Mouse (Mus musculus) brown adipose tissue, adult 24 weeks (tissue): ENCODE results near the gene Plxnb2. TPM values are rescaled to one million over a fixed set of nuclear protein-coding genes. Genes with fewer than 3 reads are reported as not detected.
A peak's percentile ranks its signal among the peaks of the same experiment; 100 is the strongest.

Source experiments
- H3K27ac ChIP-seq: fragments of 200-500 bp; replicated peaks from 2 replicates; pipeline ENCODE4 v1.5.1; 2012; ENCODE audit warnings: low read depth, mild to moderate bottlenecking, low read length
- H3K4me1 ChIP-seq: fragments of 200-500 bp; 2 replicates; pipeline ENCODE4 v1.6.1; 2012; ENCODE audit warnings: low read length, mixed read lengths; ENCODE audit not compliant: control insufficient read depth, insufficient read depth, insufficient read length
- H3K4me3 ChIP-seq: fragments of 200-500 bp; 2 replicates; pipeline ENCODE4 v1.5.1; 2012; ENCODE audit warnings: low read depth, mild to moderate bottlenecking, low read length, moderate library complexity; ENCODE audit not compliant: insufficient read depth
- polyA plus RNA-seq: library from polyadenylated mRNA; stranded (reverse); fragments of >200 nt; gene quantifications from 2 replicates; pipeline ENCODE4 v1.2.4, GENCODE M21; 2012; ENCODE audit not compliant: missing spikeins, insufficient read depth, insufficient read length

Gene Plxnb2
- 5.4 and 7.5 TPM in 2 replicates for polyA plus RNA-seq

- peak within 1 kb of the TSS; percentile 53 for H3K27ac ChIP-seq
- peaks cover 17% of the 10 kb centered on the region for H3K4me1 ChIP-seq
Measured at GRCm38 (mm10) chr15:89180571-89181229, at the start of gene Plxnb2. Gene Plxnb2 (minus strand): TSS chr15:89180788.

GRCm38 (mm10) chr15:89215611-89216233, 35.1 kb upstream of the Plxnb2 start:
- peaks cover 6% of the 10 kb centered on the region for H3K4me1 ChIP-seq
- H3K27ac ChIP-seq, result no peak overlapping the region
- no peak overlapping the region for H3K4me3 ChIP-seq

More at GRCm38 (mm10) chr15:89180571-89181229, at the start of gene Plxnb2:
- H3K4me3 ChIP-seq, result peak within 1 kb of the TSS; percentile 61

- Histone ChIP-seq H3K27ac (no peak overlapping the region), H3K4me3 (no peak overlapping the region), H3K4me1 (peaks cover 6% of the 10 kb centered on the region)
Measured at GRCm38 (mm10) chr15:89214953-89215352, 34.4 kb upstream of the Plxnb2 start.

- H3K4me1 ChIP-seq, result peaks cover 6% of the 10 kb centered on the region
- no peak overlapping the region for H3K4me3 ChIP-seq
- H3K27ac ChIP-seq, result no peak overlapping the region
Measured at GRCm38 (mm10) chr15:89213517-89213916, 32.9 kb upstream of the Plxnb2 start.

- no peak overlapping the region for H3K27ac ChIP-seq
- peaks cover 6% of the 10 kb centered on the region for H3K4me1 ChIP-seq
- H3K4me3 ChIP-seq, result peak overlapping the region; percentile 81
Measured at GRCm38 (mm10) chr15:89212495-89212894, 31.9 kb upstream of the Plxnb2 start.

- Histone ChIP-seq H3K4me1 (peaks cover 6% of the 10 kb centered on the region), H3K27ac (peak overlapping the region; percentile 31), H3K4me3 (peak overlapping the region; percentile 81)
Measured at GRCm38 (mm10) chr15:89211716-89212461, 31.3 kb upstream of the Plxnb2 start.

GRCm38 (mm10) chr15:89210915-89211715, 30.5 kb upstream of the Plxnb2 start, which contains the start of gene Ppp6r2:
Gene Ppp6r2 (plus strand): TSS chr15:89211553.
- Histone ChIP-seq H3K4me1 (peaks cover 6% of the 10 kb centered on the region), H3K27ac (peak within 1 kb of the TSS; percentile 83), H3K4me3 (peak within 1 kb of the TSS; percentile 85)

- H3K27ac ChIP-seq, result peak overlapping the region; percentile 74
- peaks cover 6% of the 10 kb centered on the region for H3K4me1 ChIP-seq
- H3K4me3 ChIP-seq, result peak overlapping the region; percentile 85
Measured at GRCm38 (mm10) chr15:89209886-89210761, 29.5 kb upstream of the Plxnb2 start.

GRCm38 (mm10) chr15:89207457-89207856, 26.9 kb upstream of the Plxnb2 start:
- Histone ChIP-seq H3K4me3 (no peak overlapping the region), H3K4me1 (peaks cover under 1% of the 10 kb centered on the region; the same call in 1 of the 2 replicates), H3K27ac (no peak overlapping the region)

GRCm38 (mm10) chr15:89197056-89197455, 16.5 kb upstream of the Plxnb2 start:
- Histone ChIP-seq H3K27ac (peak overlapping the region; percentile 60), H3K4me1 (peaks cover 4% of the 10 kb centered on the region; the same call in 1 of the 2 replicates), H3K4me3 (peak overlapping the region; percentile 92)

- Histone ChIP-seq H3K4me1 (peaks cover 4% of the 10 kb centered on the region; the same call in 1 of the 2 replicates), H3K4me3 (peak within 1 kb of the TSS; percentile 92)
Measured at GRCm38 (mm10) chr15:89196313-89196706, 15.7 kb upstream of the Plxnb2 start, which contains the start of gene Dennd6b. Gene Dennd6b (minus strand): TSS chr15:89196496.

GRCm38 (mm10) chr15:89195690-89196312, 15.2 kb upstream of the Plxnb2 start:
- peak overlapping the region; percentile 92 for H3K27ac ChIP-seq
- H3K4me3 ChIP-seq, result peak overlapping the region; percentile 92
- peaks cover 4% of the 10 kb centered on the region; the same call in 1 of the 2 replicates for H3K4me1 ChIP-seq

More at GRCm38 (mm10) chr15:89196313-89196706, 15.7 kb upstream of the Plxnb2 start, which contains the start of gene Dennd6b:
- H3K27ac ChIP-seq, result peak within 1 kb of the TSS; percentile 92

- no peak overlapping the region for H3K27ac ChIP-seq
- peaks cover 4% of the 10 kb centered on the region; the same call in 1 of the 2 replicates for H3K4me1 ChIP-seq
- H3K4me3 ChIP-seq, result peak overlapping the region; percentile 92
Measured at GRCm38 (mm10) chr15:89195261-89195681, 14.7 kb upstream of the Plxnb2 start.
